Mouse (Mus musculus) left cerebral cortex, postnatal 10 days (tissue): Measurements from ENCODE around the gene Dusp1. TPM values are rescaled to one million over a fixed set of nuclear protein-coding genes. Genes with fewer than 3 reads are reported as not detected.
A peak's percentile ranks its signal among the peaks of the same experiment; 100 is the strongest.

Experiments used
- DNase-seq, 2 experiments: peaks; one replicate each; pipeline ENCODE4 v3.0.0; 2021 to 2022; ENCODE audit warnings: low spot score in 2 of 2, mixed read lengths in 1 of 2; ENCODE audit errors: extremely low spot score in 1 of 2
- intact Hi-C: fragments of 180-260 bp; cut with DNase I; formaldehyde crosslinking; loops from one replicate; pipeline ENCODE4 v1.15.1; 2025
- total RNA-seq, 2 experiments: library from RNA; stranded (reverse); gene quantifications; 2 replicates each; pipeline ENCODE4 v1.2.3; 2021

The Dusp1 gene
- total RNA-seq, 2 experiments from 2014 or later = 23.2 TPM

DNA sequence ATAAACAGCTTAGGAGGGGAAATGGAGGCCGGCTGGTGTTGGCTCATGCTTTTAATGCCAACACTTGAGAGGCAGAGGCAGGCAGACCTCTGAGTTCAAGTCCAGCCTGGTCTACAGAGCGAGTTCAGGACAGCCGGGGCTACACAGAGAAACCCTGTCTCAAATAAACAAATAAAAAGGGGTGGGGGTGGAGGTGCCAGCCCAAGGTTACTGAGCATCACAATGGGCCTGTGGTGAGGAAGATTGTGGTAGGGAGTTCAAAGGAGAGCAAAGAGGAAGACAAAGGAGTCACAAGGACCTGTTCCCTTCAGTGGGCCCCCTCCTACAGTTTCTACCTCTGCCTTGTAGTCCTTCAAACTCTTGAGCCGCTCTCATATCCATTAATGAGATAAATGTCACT is 50.7 kb downstream of the Dusp1 start:
- no peak for DNase-seq
- intact Hi-C loops = no loop called here

GRCm38 (mm10) chr17:26510146-26511045 is 51.5 kb downstream of the Dusp1 start:
- intact Hi-C loops = no loop called here

GRCm38 (mm10) chr17:26508961-26509771 is 52.8 kb downstream of the Dusp1 start:
- peak in 1 of 2 experiments; percentile 82 for DNase-seq
- intact Hi-C loops = loop anchor here (2.0 to 5.0 kb wide), 3 partner anchors 42 to 128 kb away; partner anchors contain the start of gene Ergic1

More at GRCm38 (mm10) chr17:26510146-26511045, 51.5 kb downstream of the Dusp1 start:
- DNase-seq = no peak

DNA sequence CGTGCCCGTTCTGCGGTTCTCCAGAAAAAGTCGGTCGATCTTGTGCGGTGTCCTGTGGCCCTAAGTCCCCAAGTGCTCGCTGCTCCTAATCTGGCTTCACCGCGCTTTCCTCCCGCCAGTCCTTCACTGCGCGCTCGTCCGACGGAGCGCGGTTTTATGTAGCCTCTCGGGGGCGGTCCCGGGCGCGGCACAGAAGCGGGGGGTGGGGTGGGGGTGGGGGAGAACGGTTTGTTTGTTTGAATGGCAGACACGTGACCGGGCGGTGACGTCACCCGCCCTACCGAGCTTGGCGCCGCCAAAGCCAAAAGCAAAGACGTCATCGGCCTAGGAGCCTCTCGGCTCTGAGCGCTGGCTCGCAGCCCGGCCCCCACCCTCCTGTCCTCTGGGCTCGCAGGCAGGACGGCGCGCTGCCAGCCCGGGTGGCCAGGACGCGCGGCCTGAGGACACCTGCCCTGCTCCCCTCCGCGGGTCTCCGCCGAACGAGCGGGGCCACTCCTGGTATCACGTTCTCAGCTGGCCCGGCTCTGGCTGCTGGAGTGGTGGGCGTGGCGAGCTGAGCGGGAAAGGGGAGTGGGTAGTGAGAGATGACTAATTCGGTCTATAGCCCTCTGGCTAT is 53.5 kb downstream of the Dusp1 start:
- intact Hi-C loops = loop anchor here (2.0 to 5.0 kb wide), 3 partner anchors 41 to 129 kb away; partner anchors contain the start of gene Ergic1
- DNase-seq = peak; percentile 95 to 98

- intact Hi-C loops = loop anchor here (2.0 to 5.0 kb wide), 3 partner anchors 41 to 129 kb away; partner anchors contain the start of gene Ergic1
- DNase-seq = peak; percentile 73 to 92
Observed at GRCm38 (mm10) chr17:26507966-26508344, 54.0 kb downstream of the Dusp1 start.

DNA sequence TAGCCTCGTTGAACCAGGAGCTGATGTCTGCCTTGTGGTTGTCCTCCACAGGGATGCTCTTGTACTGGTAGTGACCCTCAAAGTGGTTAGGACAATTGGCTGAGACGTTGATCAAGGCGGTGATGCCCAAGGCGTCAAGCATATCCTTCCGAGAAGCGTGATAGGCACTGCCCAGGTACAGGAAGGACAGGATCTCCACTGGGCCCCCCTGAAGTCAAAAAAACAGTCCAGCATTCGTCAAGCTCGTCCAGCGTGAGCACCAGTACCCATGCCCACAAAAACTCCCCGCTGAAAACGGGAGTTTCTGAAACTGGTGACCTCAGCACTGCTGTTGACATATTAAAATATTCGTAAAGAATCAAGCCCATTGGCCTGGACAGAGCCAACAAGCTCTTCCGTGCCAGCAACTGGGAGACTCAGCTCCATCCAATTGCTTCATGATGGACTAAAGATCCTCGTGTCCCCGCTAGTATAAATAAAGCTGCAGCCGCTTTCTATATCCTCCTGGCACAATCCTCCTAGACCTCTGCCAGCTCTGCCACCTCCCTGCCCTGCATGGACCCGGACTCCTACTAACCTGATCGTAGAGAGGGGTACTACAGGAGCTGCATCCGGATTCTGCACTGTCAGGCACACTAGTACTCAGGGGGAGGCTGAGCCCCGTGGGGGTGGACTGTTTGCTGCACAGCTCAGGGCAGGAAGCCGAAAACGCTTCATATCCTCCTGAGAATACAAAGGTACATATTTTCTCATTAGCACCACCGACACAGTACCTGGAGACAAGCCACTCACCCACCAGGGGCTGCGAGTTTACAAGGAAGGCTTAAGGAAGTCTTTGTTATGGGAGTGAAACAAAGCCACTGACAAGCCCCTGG is 54.7 kb downstream of the Dusp1 start:
- intact Hi-C loops = loop anchor here (5.0 kb wide), 2 partner anchors 40 to 130 kb away; no protein-coding TSS in a partner anchor
- peak in 1 of 2 experiments; percentile 64 for DNase-seq

DNA sequence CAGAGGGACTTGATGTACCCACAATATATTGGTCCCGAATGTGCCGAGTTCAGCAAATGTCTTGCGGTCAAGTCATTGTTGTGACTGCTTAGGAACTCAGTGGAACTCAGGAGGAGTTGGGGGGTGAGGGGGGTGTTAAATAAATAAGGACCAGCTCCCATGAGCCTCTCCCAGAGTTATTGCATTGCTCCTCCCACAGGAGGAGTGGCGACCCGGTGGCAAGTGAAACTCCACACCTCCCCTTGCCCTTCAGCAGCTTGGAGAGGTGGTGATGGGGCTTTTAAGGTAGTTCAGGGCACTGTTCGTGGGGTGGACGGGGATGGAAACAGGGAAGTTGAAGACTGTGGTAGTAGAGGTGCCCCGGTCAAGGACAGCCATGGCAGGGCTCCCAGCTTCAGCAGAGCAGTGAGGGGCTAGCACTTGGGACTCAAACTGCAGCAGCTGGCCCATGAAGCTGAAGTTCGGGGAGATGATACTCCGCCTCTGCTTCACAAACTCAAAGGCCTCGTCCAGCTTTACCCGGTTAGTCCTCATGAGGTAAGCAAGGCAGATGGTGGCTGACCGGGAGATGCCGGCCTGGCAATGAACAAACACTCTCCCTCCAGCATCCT is 55.8 kb downstream of the Dusp1 start:
- intact Hi-C loops = loop anchor here (5.0 kb wide), 2 partner anchors 39 to 131 kb away; no protein-coding TSS in a partner anchor
- peak in 1 of 2 experiments; percentile 39 for DNase-seq

GRCm38 (mm10) chr17:26505181-26505581 is 56.7 kb downstream of the Dusp1 start:
- no peak for DNase-seq
- intact Hi-C loops = loop anchor here (5.0 kb wide), 2 partner anchors 38 to 132 kb away; no protein-coding TSS in a partner anchor

DNA sequence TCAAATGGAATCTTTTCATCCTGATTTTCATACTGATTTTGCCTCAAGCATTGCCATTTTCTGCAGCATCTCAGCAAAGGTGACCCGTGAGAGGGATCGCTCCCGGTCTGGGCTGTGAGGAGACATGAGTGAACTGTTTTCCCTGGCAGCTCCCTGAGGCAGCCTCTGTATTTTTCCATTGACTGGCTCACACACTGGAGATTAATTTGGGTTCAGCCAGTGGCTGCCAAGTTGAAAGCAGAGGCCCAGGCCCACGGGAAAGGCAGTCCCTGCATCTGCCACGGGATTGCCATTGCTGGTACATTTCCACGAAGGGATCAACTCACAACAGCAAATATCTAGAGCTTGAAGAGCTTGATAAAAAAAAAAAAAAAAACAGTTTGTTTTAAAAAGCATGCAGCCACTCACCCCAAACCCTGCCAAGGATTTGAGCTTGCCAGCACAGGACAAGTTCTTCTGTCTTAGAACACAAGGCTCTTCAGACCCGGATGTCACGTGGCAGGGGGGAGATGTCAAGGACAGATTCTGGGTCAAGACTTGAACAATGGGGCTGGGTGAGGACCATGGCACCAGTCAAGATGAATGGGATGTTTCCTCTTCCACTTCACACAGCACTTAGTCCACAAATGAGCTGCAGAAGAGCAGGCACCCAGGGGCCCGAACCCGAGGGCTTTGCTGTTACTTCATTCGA is 57.8 kb downstream of the Dusp1 start:
- DNase-seq = peak in 1 of 2 experiments; percentile 72
- intact Hi-C loops = no loop called here

- intact Hi-C loops = no loop called here
- DNase-seq = peak; percentile 86 to 87
Observed at GRCm38 (mm10) chr17:26502808-26503671, 58.9 kb downstream of the Dusp1 start.

- intact Hi-C loops = no loop called here
- no peak for DNase-seq
Observed at GRCm38 (mm10) chr17:26501826-26502225, 60.1 kb downstream of the Dusp1 start.

- intact Hi-C loops = no loop called here
- DNase-seq = no peak
Observed at GRCm38 (mm10) chr17:26498626-26499025, 63.3 kb downstream of the Dusp1 start.

GRCm38 (mm10) chr17:26497416-26497923 is 64.5 kb downstream of the Dusp1 start:
- intact Hi-C loops = no loop called here

DNA sequence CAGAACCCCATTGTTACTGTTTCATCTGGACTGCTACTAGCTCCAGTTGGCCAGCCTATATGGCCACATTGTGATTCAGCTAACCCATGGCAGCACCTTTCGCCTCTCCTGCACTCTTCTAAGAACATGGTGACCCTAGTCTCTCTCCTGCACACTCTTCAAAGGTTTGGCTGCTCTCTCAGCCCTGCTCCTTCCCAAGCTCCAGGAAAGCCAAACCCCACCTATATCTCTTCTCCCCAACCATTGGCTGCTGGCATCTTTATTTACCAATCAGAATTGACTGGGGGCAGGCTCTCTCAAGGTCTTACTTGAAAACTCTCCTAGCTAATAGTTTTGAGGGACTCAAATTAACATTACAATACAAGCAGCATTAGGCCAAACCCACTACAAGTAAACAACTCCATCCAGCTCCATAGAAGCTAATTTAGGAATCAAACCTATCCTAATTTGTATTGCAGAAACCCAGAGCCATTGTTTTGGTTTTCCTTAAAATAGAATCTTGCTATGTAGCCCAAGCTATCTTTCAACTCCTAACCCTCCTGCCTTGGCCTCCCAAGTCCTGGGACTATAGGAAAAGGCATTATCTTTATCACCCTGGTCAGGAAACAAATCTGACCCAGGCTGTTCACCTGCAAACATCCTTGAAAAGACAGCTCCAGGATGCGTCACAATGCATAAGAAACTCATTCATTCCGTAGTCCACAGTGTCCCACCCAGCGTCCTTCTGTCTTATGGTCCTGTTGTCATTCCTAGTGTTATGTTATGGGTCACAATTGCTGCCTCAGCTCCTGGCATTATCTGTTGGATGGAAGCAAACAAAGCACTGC is 67.1 kb downstream of the Dusp1 start:
- DNase-seq = no peak
- intact Hi-C loops = no loop called here

More at GRCm38 (mm10) chr17:26497416-26497923, 64.5 kb downstream of the Dusp1 start:
- DNase-seq = peak in 1 of 2 experiments; percentile 54

DNA sequence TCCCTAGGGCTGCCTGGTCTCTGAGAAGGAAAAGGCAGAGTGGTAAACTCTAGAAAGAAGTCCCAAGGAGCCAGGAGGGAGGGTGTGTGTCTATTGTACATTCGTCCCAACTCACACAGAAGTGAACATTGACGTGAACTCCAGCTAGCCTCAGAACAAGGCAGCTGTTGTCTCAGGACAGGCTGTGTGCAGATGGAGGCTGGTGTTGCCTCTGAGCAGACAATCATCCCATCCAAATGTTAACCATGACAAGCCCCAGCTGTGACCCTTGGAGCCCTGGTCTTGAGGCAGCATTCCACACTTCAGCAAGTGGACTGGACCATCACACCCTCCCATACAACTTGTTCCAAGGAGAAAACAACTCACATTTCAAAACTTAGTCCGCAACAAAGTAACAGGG is 69.7 kb downstream of the Dusp1 start:
- no peak for DNase-seq
- intact Hi-C loops = no loop called here
